Mouse (Mus musculus) ES-Bruce4 (cell line): ENCODE results near the gene Ankmy1.

Experiments used
- CTCF ChIP-seq: IDR thresholded peaks from one replicate; pipeline ENCODE4 v1.8.1; 2011; ENCODE audit warnings: low read depth, low read length
- POLR2A ChIP-seq: IDR thresholded peaks from one replicate; pipeline ENCODE4 v1.8.1; 2011; ENCODE audit warnings: low read length; ENCODE audit not compliant: insufficient read depth

- no peak for TF ChIP-seq CTCF
- TF ChIP-seq POLR2A, result no peak
These were observed 16.4 kb upstream of the Ankmy1 start for GRCm38 (mm10) chr1:92919151-92919550.
